Mouse (Mus musculus): Measurements from ENCODE around the gene Ufm1. TPM values are rescaled to one million over a fixed set of nuclear protein-coding genes. Genes with fewer than 3 reads are reported as not detected.

Ufm1 gene
- total and polyA plus RNA-seq, 3 experiments: 36.6 to 109 (median 77.0) TPM

- TF ChIP-seq JUN (IDR thresholded peaks at IDR 0.05; ENCODE audit: insufficient read depth, low read depth, low read length): no peak
- TF ChIP-seq MXI1 (IDR thresholded peaks at IDR 0.05; ENCODE audit: low read depth, low read length): no peak
- no peak for TF ChIP-seq USF2 (conservative IDR thresholded peaks at IDR 0.05; ENCODE audit: low read depth, low read length)
- no peak for TF ChIP-seq ELF1 (IDR thresholded peaks at IDR 0.05; ENCODE audit: low read depth, low read length)
- TF ChIP-seq POLR2AphosphoS2 (IDR thresholded peaks at IDR 0.05; ENCODE audit: low read depth, low read length): no peak
- dilution Hi-C loops (cut with MboI; ENCODE audit: extremely low pct_ligation_motif_present, extremely low pct_unique_long_range_greater_than_20kb, low sequenced_read_pairs): no loop called here
- H3K9ac ChIP-seq (ENCODE audit: insufficient read depth, low read depth): no peak overlapping the region
- DNase-seq (ENCODE audit: extremely low read depth): no peak
- no peaks in the 10 kb centered on the region for H3K9me3 ChIP-seq (replicated peaks; ENCODE audit: low read length)
- no peaks in the 10 kb centered on the region for H3K36me3 ChIP-seq (replicated peaks in 1 of 2; ENCODE audit: control insufficient read depth in 1 of 2, insufficient read depth in 1 of 2, low read length in 1 of 2)
- H3K4me2 ChIP-seq (ENCODE audit: insufficient read depth, low read depth, poor library complexity, severe bottlenecking): no peak overlapping the region
- no peak overlapping the region for H3K27ac ChIP-seq (ENCODE audit: insufficient read depth, low read depth)
- no peaks in the 10 kb centered on the region for H3K27me3 ChIP-seq (replicated peaks)
- in situ Hi-C loops (cut with MboI; ENCODE audit: low pct_ligation_motif_present, low pct_unique_long_range_greater_than_20kb, low sequenced_read_pairs): no loop called here
- H3K4me3 ChIP-seq (replicated peaks in 1 of 3; ENCODE audit: low read depth in 2 of 3, low read length in 2 of 3, poor library complexity in 1 of 3): no peak overlapping the region
- no peaks in the 10 kb centered on the region for H3K79me2 ChIP-seq (replicated peaks; ENCODE audit: control insufficient read depth, extremely low read depth, insufficient read depth, poor library complexity, severe bottlenecking)
- no peaks in the 10 kb centered on the region for H3K4me1 ChIP-seq (ENCODE audit: control insufficient read depth in 1 of 2, insufficient read depth in 2 of 2)
Measured at GRCm38 (mm10) chr3:53847726-53848125, 15.9 kb downstream of the Ufm1 start.

- no peak overlapping the region for H3K4me2 ChIP-seq (ENCODE audit: insufficient read depth, low read depth, poor library complexity, severe bottlenecking)
- in situ Hi-C loops (cut with MboI; ENCODE audit: low pct_ligation_motif_present, low pct_unique_long_range_greater_than_20kb, low sequenced_read_pairs): no loop called here
- H3K36me3 ChIP-seq (replicated peaks in 1 of 2; ENCODE audit: control insufficient read depth in 1 of 2, insufficient read depth in 1 of 2, low read length in 1 of 2): no peaks in the 10 kb centered on the region
- no peaks in the 10 kb centered on the region for H3K4me1 ChIP-seq (ENCODE audit: control insufficient read depth in 1 of 2, insufficient read depth in 2 of 2)
- no peak overlapping the region for H3K27ac ChIP-seq (ENCODE audit: insufficient read depth, low read depth)
- H3K4me3 ChIP-seq (replicated peaks in 1 of 3; ENCODE audit: low read depth in 2 of 3, low read length in 2 of 3, poor library complexity in 1 of 3): no peak overlapping the region
- DNase-seq (ENCODE audit: extremely low read depth): no peak
- no peaks in the 10 kb centered on the region for H3K9me3 ChIP-seq (replicated peaks; ENCODE audit: low read length)
- H3K79me2 ChIP-seq (replicated peaks; ENCODE audit: control insufficient read depth, extremely low read depth, insufficient read depth, poor library complexity, severe bottlenecking): no peaks in the 10 kb centered on the region
- no peaks in the 10 kb centered on the region for H3K27me3 ChIP-seq (replicated peaks)
- dilution Hi-C loops (cut with MboI; ENCODE audit: extremely low pct_ligation_motif_present, extremely low pct_unique_long_range_greater_than_20kb, low sequenced_read_pairs): no loop called here
- H3K9ac ChIP-seq (ENCODE audit: insufficient read depth, low read depth): no peak overlapping the region
- TF ChIP-seq MYC (IDR thresholded peaks at IDR 0.05; ENCODE audit: low read depth, low read length) (no peak), MXI1 (IDR thresholded peaks at IDR 0.05; ENCODE audit: low read depth, low read length) (no peak), ZMIZ1 (IDR thresholded peaks at IDR 0.05; ENCODE audit: low read depth, low read length) (no peak), ELF1 (IDR thresholded peaks at IDR 0.05; ENCODE audit: low read depth, low read length) (no peak), USF1 (IDR thresholded peaks at IDR 0.05; ENCODE audit: low read depth, low read length) (no peak), USF2 (conservative IDR thresholded peaks at IDR 0.05; ENCODE audit: low read depth, low read length) (no peak), TBP (conservative IDR thresholded peaks at IDR 0.05; ENCODE audit: low read depth, low read length) (no peak), POLR2AphosphoS2 (IDR thresholded peaks at IDR 0.05; ENCODE audit: low read depth, low read length) (no peak), SIN3A (IDR thresholded peaks at IDR 0.05; ENCODE audit: low read length) (no peak), MAX (IDR thresholded peaks at IDR 0.05; ENCODE audit: low read length) (no peak), MAZ (IDR thresholded peaks at IDR 0.05; ENCODE audit: low read depth, low read length) (no peak), CTCF (conservative IDR thresholded peaks at IDR 0.05 in 1 of 2, IDR thresholded peaks at IDR 0.05 in 1 of 2; ENCODE audit: low read depth in 2 of 2, low read length in 2 of 2) (no peak), RCOR1 (conservative IDR thresholded peaks at IDR 0.05; ENCODE audit: low read depth, low read length) (no peak), TCF12 (IDR thresholded peaks at IDR 0.05; ENCODE audit: low read depth, low read length) (no peak), E2F4 (IDR thresholded peaks at IDR 0.05; ENCODE audit: insufficient replicate concordance, low read depth, low read length) (no peak), MAFK (IDR thresholded peaks at IDR 0.05; ENCODE audit: insufficient replicate concordance, low read length) (no peak), MEF2A (IDR thresholded peaks at IDR 0.05; ENCODE audit: borderline replicate concordance, low read depth, low read length) (no peak)
Measured at GRCm38 (mm10) chr3:53846206-53846928, 17.3 kb downstream of the Ufm1 start.

Data from CH12.LX (cell line).